Mouse (Mus musculus) WW6 (cell line): ENCODE results near the gene Pebp1.

ENCODE experiments used
- DNase-seq: peaks from one replicate; pipeline ENCODE4 v3.0.0-alpha.2; 2013; ENCODE audit warnings: low read depth, low spot score

Gene Pebp1

GRCm38 (mm10) chr5:117286286-117286685 is 1.1 kb downstream of the Pebp1 start:
- no peak for DNase-seq

- no peak for DNase-seq
Measured at GRCm38 (mm10) chr5:117285266-117285665, 2.2 kb downstream of the Pebp1 start.

- DNase-seq, result no peak
Measured at GRCm38 (mm10) chr5:117284682-117285081, 2.7 kb downstream of the Pebp1 start.

- no peak for DNase-seq
Measured at GRCm38 (mm10) chr5:117284029-117284428, 3.4 kb downstream of the Pebp1 start.

- no peak for DNase-seq
Measured at GRCm38 (mm10) chr5:117282360-117282759, 5.1 kb downstream of the Pebp1 start.

GRCm38 (mm10) chr5:117281536-117281935 is 5.9 kb downstream of the Pebp1 start:
- DNase-seq, result no peak

GRCm38 (mm10) chr5:117279669-117280050 is 7.8 kb downstream of the Pebp1 start:
- no peak for DNase-seq

GRCm38 (mm10) chr5:117278809-117279668 is 8.4 kb downstream of the Pebp1 start:
- DNase-seq, result no peak

- DNase-seq, result no peak
Measured at GRCm38 (mm10) chr5:117277784-117278183, 9.6 kb downstream of the Pebp1 start.

- DNase-seq, result no peak
Measured at GRCm38 (mm10) chr5:117274817-117275216, 12.6 kb downstream of the Pebp1 start.

GRCm38 (mm10) chr5:117271945-117272344 is 15.5 kb downstream of the Pebp1 start:
- no peak for DNase-seq

GRCm38 (mm10) chr5:117269395-117269794 is 18.0 kb downstream of the Pebp1 start:
- DNase-seq, result no peak

GRCm38 (mm10) chr5:117268749-117269148 is 18.7 kb downstream of the Pebp1 start:
- DNase-seq, result no peak

GRCm38 (mm10) chr5:117267913-117268312 is 19.5 kb downstream of the Pebp1 start:
- DNase-seq, result no peak

GRCm38 (mm10) chr5:117264701-117265100 is 22.7 kb downstream of the Pebp1 start:
- peak; percentile 65 for DNase-seq

- DNase-seq, result no peak
Measured at GRCm38 (mm10) chr5:117263566-117263965, 23.9 kb downstream of the Pebp1 start.

GRCm38 (mm10) chr5:117258276-117258675 is 29.1 kb downstream of the Pebp1 start:
- no peak for DNase-seq

- no peak for DNase-seq
Measured at GRCm38 (mm10) chr5:117251763-117252162, 35.7 kb downstream of the Pebp1 start.

GRCm38 (mm10) chr5:117250796-117251195 is 36.6 kb downstream of the Pebp1 start:
- no peak for DNase-seq

- no peak for DNase-seq
Measured at GRCm38 (mm10) chr5:117248351-117248750, 39.1 kb downstream of the Pebp1 start.

GRCm38 (mm10) chr5:117245170-117245569 is 42.3 kb downstream of the Pebp1 start:
- no peak for DNase-seq

GRCm38 (mm10) chr5:117242671-117243478 is 44.5 kb downstream of the Pebp1 start:
- no peak for DNase-seq
